Mouse (Mus musculus) C2C12 (cell line): Measurements from ENCODE around the gene Efnb2.

Experiments used
- CEBPB ChIP-seq: IDR thresholded peaks from one replicate; pipeline ENCODE4 v1.6.1; 2011; ENCODE audit warnings: low read depth, mild to moderate bottlenecking, control low read depth, moderate library complexity
- CTCF ChIP-seq: IDR thresholded peaks from one replicate; pipeline ENCODE4 v1.5.1; 2011; ENCODE audit not compliant: control insufficient read depth, insufficient read depth, insufficient read length
- FOSL1 ChIP-seq: IDR thresholded peaks from one replicate; pipeline ENCODE4 v1.8.0; 2011; ENCODE audit warnings: mild to moderate bottlenecking, low read length; ENCODE audit not compliant: poor library complexity, insufficient read depth, severe bottlenecking
- MYOD1 ChIP-seq: IDR thresholded peaks from one replicate; pipeline ENCODE4 v1.6.1; 2011; ENCODE audit warnings: low read depth; ENCODE audit not compliant: control insufficient read depth, insufficient read length
- MYOG ChIP-seq: IDR thresholded peaks from one replicate; pipeline ENCODE4 v1.6.1; 2011; ENCODE audit not compliant: control insufficient read depth, insufficient read length; ENCODE audit errors: extremely low read depth
- USF1 ChIP-seq: IDR thresholded peaks from one replicate; pipeline ENCODE4 v1.6.1; 2011; ENCODE audit warnings: low read depth, mild to moderate bottlenecking, control low read depth, moderate library complexity

DNA sequence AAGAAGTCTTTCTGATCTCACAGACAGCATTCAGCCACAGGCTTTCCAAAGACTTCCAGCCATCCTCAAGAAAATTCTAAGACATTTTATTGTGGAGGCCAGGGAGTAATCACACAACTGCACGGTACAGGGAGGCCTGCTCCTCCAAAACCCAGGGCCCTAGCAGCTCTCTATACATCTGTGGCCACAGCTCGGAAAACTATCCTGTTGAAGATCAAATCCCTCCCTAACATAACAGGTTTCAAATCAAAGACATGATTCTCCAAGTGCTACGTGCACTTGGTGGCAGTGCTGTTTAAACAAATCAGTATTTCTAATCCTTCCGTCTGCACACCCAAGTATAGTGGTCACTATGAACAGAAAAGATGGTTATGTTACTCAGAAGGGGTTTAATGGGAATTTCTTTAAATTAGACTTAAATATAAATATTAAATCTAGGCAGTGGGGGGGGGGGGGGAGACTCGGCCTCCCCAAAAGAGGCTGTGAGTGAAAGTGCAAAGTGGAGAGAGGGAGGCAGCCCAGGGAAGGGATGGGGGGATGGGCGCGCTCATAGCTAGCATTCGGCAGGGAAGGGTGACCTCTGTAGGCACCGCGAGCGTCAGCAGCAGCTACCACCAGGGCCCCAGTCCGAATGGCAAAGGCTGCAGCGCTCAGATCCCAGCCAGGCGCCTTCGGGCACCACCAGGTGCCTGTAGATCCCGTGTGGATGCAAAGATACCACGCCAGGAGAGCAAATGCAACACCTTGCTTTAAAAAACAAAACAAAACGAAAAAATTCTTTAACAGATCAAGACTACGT, 2.4 kb downstream of the Efnb2 start:
- peak; percentile 97 for TF ChIP-seq CTCF
- TF ChIP-seq MYOG = no peak
- TF ChIP-seq FOSL1 = no peak
- no peak for TF ChIP-seq MYOD1
- no peak for TF ChIP-seq USF1
- TF ChIP-seq CEBPB = no peak
